Mouse (Mus musculus) kidney, adult 11 months (tissue): ENCODE results near the gene Rad18.

Experiments
- DNase-seq: peaks from one replicate; pipeline ENCODE4 v3.0.0; 2022

Rad18 gene

DNA sequence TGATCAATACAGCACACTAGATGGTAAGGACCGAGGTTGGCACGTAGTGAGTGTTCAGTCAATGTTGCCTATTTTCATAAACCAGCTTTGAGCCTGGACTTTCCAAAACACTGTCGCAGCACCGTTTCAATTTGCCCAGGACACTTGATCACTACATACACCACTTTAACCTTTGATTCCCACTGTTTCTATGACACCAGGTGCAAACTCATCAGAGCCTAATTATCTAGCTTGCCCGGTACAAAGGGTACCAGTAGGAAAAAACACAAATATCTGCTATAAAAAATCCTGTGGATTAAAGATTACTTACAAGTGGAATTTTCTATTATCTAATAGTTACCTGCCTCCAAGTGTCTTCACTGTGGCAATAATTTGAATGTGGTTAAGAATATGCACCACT lies 64.4 kb downstream of the Rad18 start:
- DNase-seq = peak; percentile 9

DNA sequence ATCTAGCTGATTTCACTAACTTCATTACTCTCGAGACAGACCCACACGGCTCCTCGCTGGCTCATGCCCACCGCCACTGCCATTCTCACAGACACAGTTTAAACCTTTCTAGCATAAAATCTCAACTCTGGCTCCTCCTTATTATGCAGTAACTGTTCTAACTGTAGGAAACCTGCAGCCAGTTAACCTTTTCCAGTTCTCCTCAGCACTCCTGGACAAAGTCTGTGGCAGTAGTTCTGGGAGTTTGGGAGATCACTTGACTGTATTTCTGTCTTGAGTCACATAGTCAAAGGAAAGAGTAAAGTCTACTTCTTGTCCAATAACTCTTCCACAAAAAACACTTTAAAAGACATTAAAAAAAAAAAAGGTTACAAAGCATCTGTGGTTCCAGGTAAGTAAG lies 66.2 kb downstream of the Rad18 start:
- DNase-seq = peak; percentile 5

DNA sequence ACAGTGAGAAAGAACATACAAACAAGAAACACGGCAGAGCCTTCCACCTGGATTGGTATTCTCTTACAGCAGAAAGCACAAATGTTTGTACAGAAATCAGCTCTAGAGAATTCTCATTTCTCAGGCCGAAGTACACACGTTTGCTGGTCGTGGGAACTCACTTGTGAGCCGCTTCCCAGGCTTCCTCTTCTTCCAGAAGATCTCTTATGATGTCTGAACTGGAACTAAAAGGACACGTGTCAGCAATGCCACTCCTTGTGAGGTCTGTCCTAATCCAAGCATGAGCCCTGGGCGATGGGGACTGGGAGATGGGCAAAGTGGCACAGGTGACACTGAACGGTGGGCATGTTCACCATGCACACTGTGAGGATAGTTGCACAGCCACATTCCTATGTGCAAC lies 68.2 kb downstream of the Rad18 start:
- no peak for DNase-seq

DNA sequence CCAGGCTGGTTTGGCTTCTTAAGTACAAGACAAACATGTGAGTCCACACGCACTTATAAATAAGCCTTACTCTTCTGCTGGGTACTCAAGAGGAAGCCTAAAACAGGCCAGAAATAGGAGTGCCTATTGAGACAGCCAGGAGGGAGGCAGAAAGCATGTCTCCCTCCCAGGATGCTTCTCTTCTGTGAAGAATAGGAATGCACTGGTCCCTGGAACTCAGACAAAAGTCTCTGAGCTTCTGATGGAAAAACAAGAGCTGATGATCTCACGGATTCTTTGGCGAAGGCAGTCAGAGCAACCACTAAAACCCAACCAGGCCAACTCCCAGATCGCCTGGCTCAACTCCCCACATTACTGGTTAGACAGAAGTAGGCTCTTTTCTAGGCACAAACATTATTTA lies 74.2 kb downstream of the Rad18 start:
- no peak for DNase-seq

DNA sequence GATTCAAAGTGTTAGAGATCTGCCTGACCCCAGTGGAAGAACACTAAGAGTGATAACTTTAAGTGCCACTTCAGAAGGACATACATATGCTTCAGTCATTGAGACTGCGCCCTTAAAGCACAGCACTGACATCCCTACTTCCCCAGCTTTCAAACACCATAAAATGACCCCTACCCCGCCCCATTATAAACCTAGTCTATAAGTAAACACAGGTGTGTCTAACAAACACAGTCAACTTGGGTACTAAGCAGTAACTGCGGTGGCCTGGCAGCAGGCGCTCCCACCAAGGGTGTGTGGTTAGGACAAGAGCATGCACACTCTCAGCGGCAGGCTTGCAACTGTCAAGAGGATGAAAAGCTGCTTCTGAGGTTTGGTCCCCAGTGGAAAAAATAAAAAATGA lies 76.5 kb downstream of the Rad18 start:
- no peak for DNase-seq

DNA sequence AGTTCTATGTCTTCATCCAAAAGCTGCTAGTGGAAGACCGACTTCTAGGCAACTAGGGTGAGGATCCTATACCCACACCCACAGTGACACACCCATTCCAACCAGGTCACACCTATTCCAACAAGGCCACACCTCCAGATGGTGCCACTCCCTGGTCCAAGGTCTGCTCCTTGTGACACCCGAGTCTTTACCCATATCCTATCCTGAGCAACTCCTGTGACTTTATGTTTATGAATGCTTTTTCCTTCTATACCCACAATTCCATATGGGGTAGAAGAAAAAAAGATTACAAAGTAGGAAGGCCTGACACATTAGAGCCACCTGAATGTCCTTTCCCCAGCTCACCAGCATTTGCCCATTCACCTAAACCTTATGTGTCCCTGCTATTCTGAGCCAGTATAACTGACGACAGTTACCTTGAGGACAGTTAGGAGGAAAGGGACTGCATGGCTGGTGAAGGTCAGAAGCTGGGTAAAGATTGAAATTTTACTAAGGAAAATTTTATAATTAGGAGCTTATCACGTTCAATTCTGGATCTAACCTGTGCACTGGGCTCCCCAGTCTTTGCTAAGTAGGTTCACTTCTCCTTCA lies 78.7 kb downstream of the Rad18 start:
- no peak for DNase-seq

DNA sequence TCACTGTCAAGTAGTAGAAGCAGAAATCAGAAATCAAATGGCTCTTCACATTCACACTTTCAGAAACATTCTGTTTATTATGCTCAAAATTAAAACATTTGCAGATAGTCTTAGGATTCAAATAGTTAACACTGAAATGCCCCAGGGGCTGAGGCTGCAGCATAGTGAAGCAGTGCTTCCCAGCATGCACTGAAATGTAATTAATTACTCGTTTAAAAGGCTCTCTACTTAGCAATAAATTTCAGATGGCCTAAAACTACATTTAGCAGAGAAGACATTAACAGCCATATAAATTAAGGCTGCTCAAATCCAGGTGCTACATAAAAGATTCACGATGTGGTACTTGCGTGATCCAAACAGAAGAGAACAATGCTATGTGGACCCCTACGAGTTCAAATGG lies 87.5 kb downstream of the Rad18 start:
- no peak for DNase-seq

DNA sequence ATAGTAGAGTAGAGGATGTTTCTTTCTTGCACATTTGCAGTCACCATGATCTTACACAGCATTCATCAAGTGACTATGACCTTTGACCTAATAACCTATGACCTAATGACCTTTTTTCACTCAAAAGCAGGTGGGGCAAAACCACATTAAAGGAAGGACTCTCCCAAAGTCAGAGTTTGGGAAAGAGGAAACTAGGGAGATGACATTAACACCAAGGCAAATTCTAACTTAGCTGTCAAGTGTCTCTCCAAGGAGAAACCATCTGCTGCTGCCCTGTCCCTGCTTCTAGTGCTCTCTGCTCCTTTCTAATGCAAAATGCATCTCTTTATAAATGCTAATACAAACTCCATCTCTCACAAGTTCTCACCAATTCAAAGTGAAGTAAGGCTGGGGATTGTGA lies 92.6 kb downstream of the Rad18 start:
- DNase-seq = no peak

DNA sequence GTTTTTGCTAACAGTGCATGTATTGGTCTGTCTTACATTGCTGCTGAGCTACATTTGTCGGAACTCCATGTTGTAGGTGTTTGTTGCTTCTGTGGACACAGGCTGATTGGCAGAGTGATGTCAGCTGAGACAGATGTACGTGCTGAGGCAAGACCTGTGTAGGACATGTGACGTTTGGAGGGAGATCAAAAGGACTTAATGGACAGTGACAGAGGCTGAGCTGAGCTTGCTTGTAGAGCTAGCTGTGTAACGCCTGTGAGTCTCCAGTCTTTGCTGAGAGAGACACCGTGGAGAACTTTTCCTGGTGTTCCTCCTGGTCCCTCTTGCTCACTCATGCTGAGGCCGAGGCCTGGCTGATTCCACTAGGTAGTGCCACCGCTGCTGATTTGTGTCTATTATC lies 101.5 kb downstream of the Rad18 start:
- no peak for DNase-seq

DNA sequence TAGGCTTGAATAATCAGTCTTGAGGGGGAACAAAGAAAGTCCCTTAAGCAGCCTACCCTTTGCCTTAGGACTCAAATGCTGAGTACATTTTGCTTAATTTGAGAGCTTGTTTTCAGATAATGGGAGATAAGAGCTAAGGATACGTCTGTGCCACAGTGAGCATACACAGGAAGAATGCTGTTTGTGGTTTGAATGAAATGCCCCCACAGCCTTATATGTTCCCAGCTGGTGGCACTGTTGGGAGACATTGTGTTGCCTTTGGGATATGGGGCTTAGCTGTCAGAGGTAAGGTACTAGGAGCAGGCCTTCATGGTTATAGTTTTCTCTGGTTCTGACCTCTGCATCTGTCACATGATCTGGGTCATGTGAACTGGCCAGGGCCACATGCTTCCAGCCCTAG lies 108.6 kb downstream of the Rad18 start:
- DNase-seq = no peak

DNA sequence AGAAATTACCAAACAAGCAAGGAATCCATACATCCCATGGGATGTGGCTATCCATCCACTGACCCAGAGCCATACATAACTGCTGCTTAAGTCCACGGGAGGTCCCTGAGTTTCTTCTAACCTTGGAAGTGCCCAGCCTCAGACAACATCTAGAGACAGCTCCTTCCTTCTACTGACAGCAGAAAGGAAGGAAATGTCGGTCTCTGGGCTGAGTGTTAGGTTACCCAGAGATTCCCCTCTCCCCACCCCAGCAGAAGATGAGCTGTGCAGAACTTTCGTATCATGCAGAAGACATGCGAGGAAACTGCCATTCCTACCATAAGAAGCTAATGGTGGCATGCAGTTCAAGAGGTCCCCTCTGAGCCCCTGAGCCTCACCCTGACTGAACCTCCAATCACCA lies 109.5 kb downstream of the Rad18 start:
- no peak for DNase-seq

DNA sequence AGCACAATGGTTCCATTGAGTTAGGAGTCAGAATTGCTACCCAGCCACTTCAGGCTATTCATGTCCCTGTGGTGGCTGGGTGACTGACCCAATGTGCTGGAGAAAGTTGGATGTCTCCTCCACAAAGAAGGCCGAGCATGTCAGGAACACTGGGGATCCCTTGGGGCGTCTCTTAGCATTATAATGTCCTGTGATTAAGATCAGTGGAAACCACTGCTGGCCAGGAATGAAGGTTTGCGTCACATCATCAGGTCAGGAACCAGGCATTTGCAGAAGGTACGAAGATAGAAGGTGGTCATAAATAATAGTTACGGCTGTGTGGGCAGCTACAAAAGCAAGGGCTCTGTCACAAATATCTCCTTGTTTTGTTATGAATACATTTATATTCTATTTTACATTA lies 111.5 kb downstream of the Rad18 start:
- DNase-seq = no peak

DNA sequence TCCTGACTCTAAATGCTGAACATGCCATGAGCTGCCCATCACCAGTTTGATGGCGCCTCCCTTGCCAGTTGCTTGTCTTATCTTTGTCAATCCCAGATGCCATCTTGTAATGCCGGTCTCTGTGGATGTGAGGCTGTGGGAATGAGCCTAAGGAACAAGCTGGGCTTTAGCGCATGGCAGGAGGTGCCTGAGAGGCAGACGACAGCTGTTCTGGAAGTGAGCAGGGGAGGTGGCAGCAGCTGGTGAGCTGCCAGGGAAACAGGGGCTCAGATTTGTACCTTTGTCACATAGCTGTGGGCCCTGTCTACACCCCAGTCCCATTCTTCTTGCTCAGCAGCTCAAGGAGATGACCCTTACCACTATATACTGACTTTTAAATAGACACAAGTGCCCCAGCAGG lies 114.5 kb downstream of the Rad18 start:
- DNase-seq = no peak

DNA sequence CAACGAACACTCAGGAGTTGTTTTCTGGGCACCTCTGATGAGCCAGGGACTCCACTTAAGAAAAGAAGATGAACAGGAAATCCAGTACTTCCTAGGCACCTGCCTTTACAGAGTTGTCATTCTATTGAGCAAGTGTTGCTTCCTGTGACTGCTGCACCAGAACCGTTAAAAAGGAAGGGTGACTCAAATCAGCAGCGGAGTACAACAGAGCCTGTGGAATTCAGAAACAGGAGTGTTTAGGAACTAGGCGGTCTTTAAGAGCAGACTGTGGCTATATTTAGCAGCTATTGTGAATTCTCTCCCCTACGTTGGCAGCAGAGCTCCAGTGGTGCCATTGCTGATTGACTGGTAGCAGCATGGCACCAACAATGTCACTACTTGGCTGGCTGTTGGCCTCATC lies 119.3 kb downstream of the Rad18 start:
- no peak for DNase-seq

DNA sequence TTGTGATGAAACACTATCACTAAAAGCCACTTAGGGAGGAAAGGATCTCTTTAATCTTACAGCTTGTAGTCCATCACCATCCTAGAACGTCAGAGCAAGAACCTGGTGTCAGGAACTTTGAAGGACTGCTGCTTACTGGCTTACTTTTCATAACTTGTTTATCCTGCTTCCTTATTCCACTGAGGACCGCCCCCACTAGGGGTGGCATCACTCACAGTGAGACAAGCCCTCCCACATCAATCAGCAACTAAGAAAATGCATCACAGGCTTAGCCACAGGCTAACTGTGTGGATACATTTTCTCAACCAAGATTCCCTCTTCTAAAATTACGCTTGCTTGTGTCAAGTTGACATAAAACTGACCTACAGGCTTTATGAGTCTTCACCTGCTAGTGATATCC lies 121.9 kb downstream of the Rad18 start:
- no peak for DNase-seq

DNA sequence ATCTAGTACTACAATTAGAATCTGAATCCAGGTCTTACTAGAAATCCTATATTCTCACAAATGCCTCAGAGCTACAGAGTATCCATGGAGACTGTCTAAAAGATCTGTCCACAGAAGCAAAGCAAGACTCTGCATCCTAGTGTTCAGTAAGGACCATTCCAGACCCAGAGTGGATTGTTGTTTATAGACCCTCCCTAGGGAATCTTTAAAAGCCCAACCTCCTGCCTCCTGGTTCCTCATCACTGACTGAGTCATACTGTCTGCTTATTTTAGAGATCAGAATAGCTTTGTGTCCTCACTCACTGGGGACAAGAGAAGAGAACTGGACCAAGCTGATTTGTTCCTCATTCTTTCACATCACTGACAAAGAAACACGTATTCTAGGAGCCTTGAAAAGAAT lies 126.1 kb downstream of the Rad18 start:
- no peak for DNase-seq
